ENCODE assay signal across 31 mouse cellular contexts in genomic region chr11:4229841-4230240, GRCm38 (mm10). TPM values are rescaled to one million over a fixed set of nuclear protein-coding genes. Genes with fewer than 3 reads are reported as not detected.
A peak's percentile ranks its signal among the peaks of the same experiment; 100 is the strongest.
DNase-seq lines count a peak whose midpoint lies in the region; ATAC-seq and TF ChIP-seq lines count a peak whose summit lies in the region.
"Had no signal": no experiment of that assay in that cellular context is flagged by ENCODE, and none has a peak within 500 bp of the region (broad histone marks: within the 10 kb centered on the region; RNA-seq: fewer than 3 reads in every experiment).

No protein-coding gene starts in this region.

- no peak for TF ChIP-seq EP300 in lung, postnatal 0 days (IDR thresholded peaks at IDR 0.05)

- no peak for TF ChIP-seq CTCF in lung, postnatal 0 days (IDR thresholded peaks at IDR 0.05)

- no peaks in the 10 kb centered on the region for H3K27me3 ChIP-seq in lung, postnatal 0 days (replicated peaks; ENCODE audit: insufficient read depth, low read length)
- no peaks in the 10 kb centered on the region for H3K27me3 ChIP-seq in forebrain, embryonic 16.5 days (replicated peaks; ENCODE audit: control insufficient read depth, insufficient read depth, low read length)
- H3K27me3 ChIP-seq: hindbrain, embryonic 15.5 days; neural tube, embryonic 12.5 days had no signal

- no peak overlapping the region for H3K27ac ChIP-seq in lung, postnatal 0 days (ENCODE audit: low read length)
- H3K27ac ChIP-seq in forebrain, embryonic 16.5 days (ENCODE audit: low read length): no peak overlapping the region
- H3K27ac ChIP-seq: heart, embryonic 10.5 days; hindbrain, embryonic 15.5 days; kidney, postnatal 0 days; neural tube, embryonic 12.5 days; stomach, postnatal 0 days had no signal

- H3K9me3 ChIP-seq in lung, postnatal 0 days (ENCODE audit: low read length): no peaks in the 10 kb centered on the region
- no peaks in the 10 kb centered on the region for H3K9me3 ChIP-seq in forebrain, embryonic 16.5 days (ENCODE audit: control insufficient read depth, low read length)
- H3K9me3 ChIP-seq: heart, embryonic 10.5 days; hindbrain, embryonic 15.5 days; neural tube, embryonic 12.5 days had no signal

- H3K4me2 ChIP-seq in lung, postnatal 0 days (replicated peaks; ENCODE audit: low read depth, low read length): no peak overlapping the region
- H3K4me2 ChIP-seq in forebrain, embryonic 16.5 days (ENCODE audit: low read length): no peak overlapping the region
- H3K4me2 ChIP-seq: hindbrain, embryonic 15.5 days; lung, embryonic 14.5 days; neural tube, embryonic 12.5 days had no signal

- H3K9ac ChIP-seq in lung, postnatal 0 days (replicated peaks; ENCODE audit: low read depth): no peak overlapping the region
- no peak overlapping the region for H3K9ac ChIP-seq in forebrain, embryonic 16.5 days (replicated peaks; ENCODE audit: low read depth, low read length)
- H3K9ac ChIP-seq: hindbrain, embryonic 15.5 days; lung, embryonic 14.5 days; neural tube, embryonic 12.5 days had no signal

- ATAC-seq in lung, postnatal 0 days: 0 out of 2 replicates have a peak, but pooled peaks have one; percentile 2
- peak; percentile 41 for ATAC-seq in granulocyte monocyte progenitor cell, adult 5-6 weeks (replicated peaks; ENCODE audit: poor library complexity, severe bottlenecking)
- ATAC-seq in megakaryocyte, adult 5-6 weeks (ENCODE audit: poor library complexity, severe bottlenecking): peak; percentile 26
- ATAC-seq in forebrain, embryonic 16.5 days: no peak
- ATAC-seq: inflammation-experienced regulatory T-cells, adult 6 months; midbrain, embryonic 16.5 days had no signal

- 48% methylated on average over 4 of the region's 4 CpGs for WGBS in lung, postnatal 0 days
- WGBS in forebrain, embryonic 16.5 days: 70% methylated on average over 4 of the region's 4 CpGs

- H3K4me1 ChIP-seq in lung, postnatal 0 days (ENCODE audit: insufficient read depth, low read depth, low read length): no peaks in the 10 kb centered on the region
- no peaks in the 10 kb centered on the region for H3K4me1 ChIP-seq in forebrain, embryonic 16.5 days (replicated peaks; ENCODE audit: control insufficient read depth, insufficient read depth, low read length)
- H3K4me1 ChIP-seq: hindbrain, embryonic 15.5 days; neural tube, embryonic 12.5 days had no signal

- no peaks in the 10 kb centered on the region for H3K36me3 ChIP-seq in lung, postnatal 0 days (ENCODE audit: insufficient read depth, low read length)
- no peaks in the 10 kb centered on the region for H3K36me3 ChIP-seq in forebrain, embryonic 16.5 days (ENCODE audit: control insufficient read depth, insufficient read depth)
- H3K36me3 ChIP-seq: heart, embryonic 10.5 days; hindbrain, embryonic 15.5 days; neural tube, embryonic 12.5 days had no signal

- no peak overlapping the region for H3K4me3 ChIP-seq in lung, postnatal 0 days (ENCODE audit: low read depth, low read length)
- H3K4me3 ChIP-seq in forebrain, embryonic 16.5 days (replicated peaks; ENCODE audit: low read length): no peak overlapping the region
- H3K4me3 ChIP-seq: erythroblast, embryonic 14.5 days; heart, embryonic 10.5 days; hindbrain, embryonic 15.5 days; myocyte; neural tube, embryonic 12.5 days had no signal

- peak; percentile 49 for DNase-seq in adrenal gland, postnatal 14 days
- DNase-seq in adrenal gland, postnatal 10 days: no peak
- DNase-seq in lung, postnatal 0 days (ENCODE audit: low spot score): no peak
- no peak for DNase-seq in lung, postnatal 25 days (ENCODE audit: low spot score)
- no peak for DNase-seq in kidney, postnatal 25 days
- DNase-seq: cerebellum, adult 11 months; cerebellum, adult 9-10 months; gastrocnemius, postnatal 14 days; heart, adult 11 months; heart, postnatal 4 days; kidney, adult 2 months; layer of hippocampus, postnatal 36 days; left cerebral cortex, postnatal 4 days; lung, embryonic 14.5 days; lung, postnatal 36 days; right cerebral cortex, postnatal 4 days; thymus, adult 18-20 months; thymus, postnatal 25 days had no signal

RNA-seq across cellular contexts. Expression of gene Osm, which starts 6.4 kb away (rescaled TPM):
- total RNA-seq in adrenal gland, postnatal 14 days (2021): 0.41 TPM in 1 of 2 replicates, not detected in the other
- under 1 TPM in 1 of 2 experiments, not detected in 1; 0.18 TPM for total RNA-seq in adrenal gland, postnatal 10 days (2021)
- polyA plus RNA-seq in lung, postnatal 0 days (2015; fragmentation: Nextera tagmentation; extraction: Ambion mirVana): 0.69 and 1.3 TPM in 2 replicates
- total RNA-seq in granulocyte monocyte progenitor cell, adult 5-6 weeks (2014; fragmentation: Nextera tagmentation): 6.4 and 10.8 TPM in 2 replicates
- 16.6 and 18.9 TPM in 2 replicates for total RNA-seq in granulocyte monocyte progenitor cell, adult 5-6 weeks (2017)
- 26.6 and 34.4 TPM in 2 replicates for total RNA-seq in megakaryocyte, adult 5-6 weeks (2015)
- total RNA-seq in megakaryocyte, adult 5-6 weeks (2017): 31.9 and 39.2 TPM in 2 replicates
- 0.10 TPM in 1 of 2 replicates, not detected in the other for polyA plus RNA-seq in forebrain, embryonic 16.5 days (2015; fragmentation: Nextera tagmentation; extraction: Ambion mirVana)
- total RNA-seq: gastrocnemius, postnatal 14 days; layer of hippocampus, postnatal 36 days had no signal
- polyA plus RNA-seq: forebrain, embryonic 11.5 days; hindbrain, embryonic 15.5 days; lung, embryonic 14.5 days; myocyte; neural tube, embryonic 12.5 days had no signal

RNA-seq across cellular contexts. Expression of gene Castor1, which starts 11.8 kb away (rescaled TPM):
- total RNA-seq in adrenal gland, postnatal 14 days (2021): 6.1 and 8.5 TPM in 2 replicates
- 1 to 10 TPM; 5.6 to 8.3 TPM for total RNA-seq in adrenal gland, postnatal 10 days (2021)
- polyA plus RNA-seq in lung, postnatal 0 days (2015; fragmentation: Nextera tagmentation; extraction: Ambion mirVana): 16.5 and 17.8 TPM in 2 replicates
- not detected in 2 replicates for total RNA-seq in granulocyte monocyte progenitor cell, adult 5-6 weeks (2014; fragmentation: Nextera tagmentation)
- total RNA-seq in granulocyte monocyte progenitor cell, adult 5-6 weeks (2017): 0.10 TPM in 1 of 2 replicates, not detected in the other
- total RNA-seq in megakaryocyte, adult 5-6 weeks (2015): 1.2 and 1.3 TPM in 2 replicates
- total RNA-seq in megakaryocyte, adult 5-6 weeks (2017): 1.1 and 2.3 TPM in 2 replicates
- 2.3 TPM in 2 replicates for polyA plus RNA-seq in forebrain, embryonic 16.5 days (2015; fragmentation: Nextera tagmentation; extraction: Ambion mirVana)

RNA-seq across cellular contexts. Expression of gene Lif, which starts 27.5 kb away (rescaled TPM):
- 0.44 and 0.90 TPM in 2 replicates for total RNA-seq in adrenal gland, postnatal 14 days (2021)
- total RNA-seq in adrenal gland, postnatal 10 days (2021): under 1 TPM; 0.30 to 0.69 TPM
- polyA plus RNA-seq in lung, postnatal 0 days (2015; fragmentation: Nextera tagmentation; extraction: Ambion mirVana): 0.57 and 0.94 TPM in 2 replicates
- total RNA-seq in granulocyte monocyte progenitor cell, adult 5-6 weeks (2014; fragmentation: Nextera tagmentation): 0.38 and 0.56 TPM in 2 replicates
- total RNA-seq in granulocyte monocyte progenitor cell, adult 5-6 weeks (2017): 0.86 and 1.2 TPM in 2 replicates
- total RNA-seq in megakaryocyte, adult 5-6 weeks (2015): 0.18 and 0.31 TPM in 2 replicates
- 1.1 and 6.7 TPM in 2 replicates for total RNA-seq in megakaryocyte, adult 5-6 weeks (2017)
- 0.05 TPM in 1 of 2 replicates, not detected in the other for polyA plus RNA-seq in forebrain, embryonic 16.5 days (2015; fragmentation: Nextera tagmentation; extraction: Ambion mirVana)
- polyA plus RNA-seq: erythroblast, embryonic 14.5 days; forebrain, embryonic 11.5 days; neural tube, embryonic 12.5 days had no signal

RNA-seq across cellular contexts. Expression of gene Tbc1d10a, which starts 43.3 kb away (rescaled TPM):
- 15.6 and 18.2 TPM in 2 replicates for total RNA-seq in adrenal gland, postnatal 14 days (2021)
- 10 to 100 TPM; 15.1 to 16.4 TPM for total RNA-seq in adrenal gland, postnatal 10 days (2021)
- 41.7 and 43.8 TPM in 2 replicates for polyA plus RNA-seq in lung, postnatal 0 days (2015; fragmentation: Nextera tagmentation; extraction: Ambion mirVana)
- total RNA-seq in granulocyte monocyte progenitor cell, adult 5-6 weeks (2014; fragmentation: Nextera tagmentation): 2.9 and 5.2 TPM in 2 replicates
- 5.4 and 9.7 TPM in 2 replicates for total RNA-seq in granulocyte monocyte progenitor cell, adult 5-6 weeks (2017)
- total RNA-seq in megakaryocyte, adult 5-6 weeks (2015): 2.5 and 3.8 TPM in 2 replicates
- total RNA-seq in megakaryocyte, adult 5-6 weeks (2017): 5.5 and 8.3 TPM in 2 replicates
- polyA plus RNA-seq in forebrain, embryonic 16.5 days (2015; fragmentation: Nextera tagmentation; extraction: Ambion mirVana): 29.1 and 33.4 TPM in 2 replicates
